Mouse (Mus musculus) v-Abl transformed pro-B cells (cell line): ENCODE measurements around the gene Aff1.

ENCODE experiments used
- in situ Hi-C, 2 experiments: fragments of 400-800 bp; cut with MboI; formaldehyde crosslinking; loops; one replicate each; pipeline ENCODE4 v1.15.1; 2025; ENCODE audit not compliant: unreplicated experiment in 2 of 2

Aff1 gene

DNA sequence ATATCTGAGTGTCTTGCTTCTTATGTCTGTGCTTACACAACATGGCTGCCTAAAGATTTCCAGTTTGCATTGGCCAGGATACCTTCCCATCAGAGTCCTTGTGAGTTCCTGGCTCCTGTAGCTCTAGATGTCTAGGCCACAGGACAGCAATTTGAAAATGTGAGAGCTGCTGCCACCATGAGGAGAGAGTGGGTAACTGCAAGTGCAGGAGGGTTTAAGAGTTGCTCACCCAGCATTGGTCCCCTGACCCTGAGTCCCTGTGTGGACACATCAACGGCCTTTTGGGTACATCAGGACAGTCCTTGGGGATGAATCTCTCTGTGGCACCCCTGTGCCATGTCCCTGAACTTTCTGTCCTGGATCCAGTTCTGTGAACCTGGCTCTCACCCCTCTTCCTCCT, 125.6 kb downstream of the Aff1 start:
- in situ Hi-C loops, result loop anchor here in 1 of 2 experiments (10.0 kb wide), 1 partner anchor 73 kb away; no protein-coding TSS in a partner anchor

DNA sequence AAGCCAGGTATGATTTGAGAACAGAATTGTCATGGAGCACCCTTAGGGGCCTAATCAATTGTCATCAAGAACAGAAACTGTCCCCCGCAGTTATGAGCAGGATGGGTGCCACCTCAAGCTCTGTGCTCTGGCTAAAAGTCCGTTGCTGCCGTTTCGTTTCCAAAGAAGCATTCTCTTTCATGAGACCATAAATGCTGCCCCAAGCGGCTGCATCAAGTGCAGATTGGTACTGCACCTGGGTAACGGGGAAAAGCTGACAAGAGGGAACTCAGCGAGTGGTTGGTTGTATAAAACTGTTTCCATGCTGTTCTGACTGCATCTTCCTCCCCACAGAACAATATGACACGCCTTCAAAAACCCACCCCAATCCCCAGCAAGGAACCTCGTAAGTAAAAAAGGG, 126.4 kb downstream of the Aff1 start:
- in situ Hi-C loops, result loop anchor here in 1 of 2 experiments (10.0 kb wide), 1 partner anchor 74 kb away; no protein-coding TSS in a partner anchor

DNA sequence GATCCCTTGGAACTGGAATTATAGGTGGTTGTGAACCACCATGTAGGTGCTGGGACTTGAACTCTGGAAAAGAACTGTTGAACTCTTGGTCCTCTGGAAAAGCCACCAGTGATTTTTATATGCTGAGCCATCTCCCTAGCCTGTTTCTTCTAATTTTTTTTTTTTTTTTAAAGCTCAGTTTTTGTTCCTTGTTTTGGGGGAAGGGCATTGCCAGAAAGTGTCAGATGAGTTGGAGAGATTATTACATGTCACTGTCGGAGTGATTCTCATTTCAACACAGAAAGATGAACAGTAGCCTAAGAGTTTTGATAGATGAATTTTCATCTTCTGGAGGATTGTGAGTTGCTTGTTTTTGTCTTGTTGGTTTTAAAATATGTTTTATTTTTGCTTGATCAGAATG, 127.5 kb downstream of the Aff1 start:
- in situ Hi-C loops, result loop anchor here (5.0 to 10.0 kb wide), 2 partner anchors 75 to 137 kb away; no protein-coding TSS in a partner anchor

DNA sequence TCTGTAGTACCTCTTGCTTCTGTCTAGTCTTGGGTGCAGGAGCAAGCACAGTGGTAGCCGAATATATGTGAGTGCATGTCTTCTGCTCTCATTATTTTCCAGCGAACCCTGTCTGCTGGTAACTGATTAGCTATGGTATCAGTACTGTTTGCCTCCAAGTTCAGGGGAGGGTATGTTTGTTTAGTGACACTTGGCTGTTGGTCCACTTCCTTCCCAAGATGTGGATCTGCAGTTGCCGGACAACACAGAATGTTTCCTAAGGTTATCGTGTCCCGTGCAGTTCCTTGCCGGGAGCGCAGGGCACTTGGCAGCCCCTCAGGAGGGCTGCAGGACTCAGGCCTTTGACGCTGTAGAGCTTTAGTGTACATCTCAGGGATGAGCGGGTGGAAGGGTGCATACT, 128.9 kb downstream of the Aff1 start:
- in situ Hi-C loops, result loop anchor here (5.0 kb wide), 1 partner anchor 139 kb away; no protein-coding TSS in a partner anchor

DNA sequence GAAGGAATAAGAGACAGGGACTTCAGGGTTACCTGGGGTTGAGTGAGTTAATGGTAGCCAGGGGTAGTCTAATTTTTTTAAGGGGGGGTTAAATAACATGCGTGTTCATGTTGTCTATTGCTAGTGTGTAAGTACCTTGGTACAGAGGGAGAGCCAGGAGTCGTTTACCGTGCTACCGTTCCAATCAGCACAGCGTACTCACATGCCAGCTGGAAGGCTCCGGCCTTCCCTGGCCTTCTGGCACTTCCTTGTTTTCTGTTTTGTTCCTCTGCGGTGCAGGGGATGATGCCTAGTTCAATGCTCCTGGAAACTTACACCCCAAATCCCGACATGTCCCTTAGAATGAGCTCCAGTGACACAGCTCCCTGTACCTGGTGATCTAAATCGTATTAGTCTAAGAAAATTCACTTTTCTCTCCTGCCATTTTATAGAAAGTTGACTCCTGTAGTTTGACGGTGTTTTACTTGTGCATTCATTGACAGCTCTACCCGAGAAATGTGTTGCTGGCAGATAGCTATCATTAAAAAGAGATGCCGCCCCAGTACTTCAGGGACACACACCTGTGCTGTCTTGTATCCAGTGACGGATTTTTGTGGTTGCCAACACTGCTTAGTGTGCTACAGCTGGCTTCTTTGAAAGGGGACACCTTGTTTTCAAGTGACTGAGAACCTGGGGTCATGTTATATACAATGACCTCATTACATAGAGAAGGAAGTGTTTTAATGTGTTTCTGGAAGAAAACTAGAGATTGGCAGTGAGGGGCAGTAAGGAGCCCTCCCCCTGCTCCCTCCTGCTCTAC, 129.5 kb downstream of the Aff1 start:
- in situ Hi-C loops, result loop anchor here (5.0 kb wide), 1 partner anchor 139 kb away; no protein-coding TSS in a partner anchor

DNA sequence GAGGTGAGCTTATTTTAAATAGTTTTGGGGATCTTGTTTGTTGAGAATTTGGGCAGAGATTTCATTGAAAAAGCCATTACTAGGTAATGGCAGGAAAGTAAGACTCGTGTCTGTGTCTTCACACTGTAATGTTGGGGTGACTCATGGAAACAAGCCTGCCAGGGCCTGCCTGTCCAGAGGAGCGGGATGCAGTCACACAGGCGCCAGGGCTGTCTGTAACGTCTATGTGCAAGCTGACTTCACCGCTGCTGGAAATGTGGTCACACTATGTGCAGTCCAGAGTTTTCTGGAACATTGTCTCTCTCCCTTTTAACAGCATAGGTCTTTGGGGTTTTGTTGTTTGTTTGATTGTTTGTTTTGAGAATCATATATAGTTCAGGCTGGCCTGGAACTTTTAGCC, 130.8 kb downstream of the Aff1 start:
- in situ Hi-C loops, result loop anchor here (5.0 kb wide), 1 partner anchor 141 kb away; no protein-coding TSS in a partner anchor

DNA sequence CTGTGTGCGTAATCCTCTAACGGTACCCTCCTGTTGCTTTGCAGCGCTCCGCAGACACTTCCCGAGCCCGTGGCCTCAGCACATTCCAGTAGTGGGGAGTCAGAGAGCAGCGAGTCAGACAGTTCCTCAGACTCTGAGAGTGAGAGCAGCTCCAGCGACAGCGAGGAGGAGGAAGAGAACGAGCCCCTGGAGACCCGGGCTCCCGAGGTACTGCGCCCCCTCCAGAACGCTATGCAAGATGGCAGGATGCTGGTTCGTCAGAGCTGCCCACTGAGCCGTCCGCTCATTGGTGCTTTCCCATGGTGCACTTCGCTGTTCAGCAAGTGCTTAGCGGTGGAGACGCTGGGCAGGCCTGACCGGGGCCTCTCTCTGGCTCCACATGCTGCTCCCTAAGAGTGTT, 136.1 kb downstream of the Aff1 start:
- in situ Hi-C loops, result no loop called here

DNA sequence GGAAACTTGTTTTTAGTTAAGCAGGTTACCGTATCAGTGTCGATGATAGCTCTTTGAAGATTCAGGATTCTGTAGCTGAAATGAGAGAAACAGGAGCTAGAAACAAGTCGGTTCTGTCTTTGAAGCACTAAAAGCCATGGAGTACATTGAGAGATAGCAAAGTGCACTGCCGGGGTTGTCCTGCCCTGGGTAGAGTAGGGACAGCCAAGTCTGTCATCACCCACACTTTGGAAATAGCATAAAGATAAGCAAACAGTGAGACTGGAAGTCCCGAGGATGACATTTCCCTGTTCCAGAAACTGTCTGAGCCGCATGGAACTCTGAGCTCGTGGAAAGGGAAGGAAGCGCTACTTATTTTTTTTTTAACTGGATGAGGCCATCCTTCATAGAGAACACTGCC, 136.6 kb downstream of the Aff1 start:
- in situ Hi-C loops, result no loop called here

DNA sequence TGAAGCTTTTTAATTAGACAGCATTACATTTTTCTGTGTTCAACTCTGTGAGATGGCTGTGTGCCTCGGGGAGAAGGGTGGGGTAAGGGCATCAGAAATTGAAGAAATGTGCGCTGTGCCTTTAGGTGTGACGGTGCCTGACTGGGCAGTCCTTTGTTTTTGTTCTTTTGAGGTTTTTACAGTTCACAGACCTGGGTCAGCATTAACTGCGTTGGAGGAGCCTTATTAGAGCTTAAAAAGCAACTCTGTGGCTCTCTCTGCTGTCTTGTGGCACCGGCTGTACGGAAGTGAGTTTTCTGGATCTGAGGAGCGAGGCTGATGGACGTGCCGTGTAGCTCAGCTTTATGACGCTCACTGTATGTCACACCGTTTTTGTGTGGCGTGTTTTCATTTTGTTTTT, 137.0 kb downstream of the Aff1 start:
- in situ Hi-C loops, result no loop called here

DNA sequence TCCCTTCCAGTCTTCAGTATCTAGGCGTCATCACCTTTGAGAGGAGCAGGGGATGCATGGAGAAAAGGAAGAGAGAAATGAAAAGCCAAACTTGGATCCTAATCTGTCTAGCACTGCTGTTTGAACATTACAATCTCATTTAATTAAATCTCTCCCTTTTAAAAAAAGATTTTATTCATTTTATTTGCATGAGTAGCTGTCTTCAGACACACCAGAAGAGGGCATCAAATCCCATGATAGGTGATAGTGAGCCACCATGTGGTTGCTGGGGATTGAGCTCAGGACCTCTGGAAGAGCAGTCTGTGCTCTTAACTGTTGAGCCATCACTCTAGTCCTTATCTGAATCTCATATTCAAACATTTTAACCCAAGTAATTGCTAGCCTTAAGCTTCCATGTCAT, 138.7 kb downstream of the Aff1 start:
- in situ Hi-C loops, result no loop called here

DNA sequence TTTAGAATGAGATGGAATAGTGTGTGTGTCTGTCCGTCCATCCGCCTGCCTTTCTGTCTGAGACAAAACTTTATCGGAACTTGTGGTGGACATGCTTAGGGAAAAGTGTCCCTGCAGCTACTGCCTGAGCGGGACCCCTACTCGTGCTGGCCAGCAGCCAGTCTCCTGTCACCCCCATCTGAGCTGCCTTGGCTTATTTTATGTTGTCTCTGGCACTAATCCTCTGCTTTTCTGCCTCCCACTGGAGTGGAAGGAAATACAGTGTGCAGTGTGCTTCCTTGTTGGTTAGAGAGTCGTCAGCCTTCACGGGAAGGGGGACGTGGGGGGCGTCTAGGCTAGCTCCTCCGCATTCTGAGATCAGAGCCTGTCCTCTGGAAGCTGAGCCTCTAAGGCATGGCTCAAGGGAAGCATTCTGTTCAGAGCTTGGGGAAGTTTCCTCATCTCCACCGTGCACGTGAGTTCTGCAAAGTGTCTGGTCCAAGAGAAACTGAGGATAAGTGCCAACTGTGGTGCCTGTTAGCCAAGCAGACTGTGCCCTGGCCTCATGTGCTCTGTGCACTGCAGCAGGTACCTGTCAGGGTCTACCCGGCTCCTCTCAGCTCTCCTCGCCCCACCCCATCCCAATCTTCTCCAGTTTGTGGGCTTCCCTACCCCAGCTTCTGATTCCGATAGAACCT, 143.4 kb downstream of the Aff1 start:
- in situ Hi-C loops, result no loop called here

DNA sequence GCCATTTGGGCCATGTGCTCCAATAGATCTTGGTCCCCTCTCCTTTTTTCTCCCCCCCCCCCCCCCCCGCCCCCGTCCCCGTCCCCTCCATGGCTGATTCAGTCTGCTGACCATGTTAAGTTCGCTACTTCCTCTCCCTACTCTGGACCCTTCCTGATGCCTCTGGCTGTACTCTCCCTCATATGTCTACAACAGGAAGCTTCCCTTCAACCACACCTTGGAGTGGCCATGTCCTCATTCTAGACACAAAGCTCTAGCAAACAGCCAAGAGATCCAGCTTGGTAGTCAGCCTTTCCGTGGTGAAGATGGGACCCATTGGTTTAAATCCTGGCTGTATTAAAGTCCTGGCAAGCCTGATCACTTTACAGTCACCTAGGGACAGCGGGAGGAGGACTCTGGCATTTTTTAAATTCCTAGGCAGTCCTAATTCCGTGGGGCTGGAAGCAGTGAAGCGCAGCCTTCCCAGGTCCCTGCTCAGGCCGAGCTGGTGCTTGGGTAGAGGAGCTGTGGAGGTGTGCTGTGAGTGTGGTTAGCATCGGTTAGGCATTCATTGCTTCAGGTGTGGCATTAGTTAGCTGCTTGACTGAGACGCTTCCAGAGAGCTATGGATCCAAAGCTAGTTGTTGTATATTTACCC, 144.1 kb downstream of the Aff1 start:
- in situ Hi-C loops, result no loop called here

DNA sequence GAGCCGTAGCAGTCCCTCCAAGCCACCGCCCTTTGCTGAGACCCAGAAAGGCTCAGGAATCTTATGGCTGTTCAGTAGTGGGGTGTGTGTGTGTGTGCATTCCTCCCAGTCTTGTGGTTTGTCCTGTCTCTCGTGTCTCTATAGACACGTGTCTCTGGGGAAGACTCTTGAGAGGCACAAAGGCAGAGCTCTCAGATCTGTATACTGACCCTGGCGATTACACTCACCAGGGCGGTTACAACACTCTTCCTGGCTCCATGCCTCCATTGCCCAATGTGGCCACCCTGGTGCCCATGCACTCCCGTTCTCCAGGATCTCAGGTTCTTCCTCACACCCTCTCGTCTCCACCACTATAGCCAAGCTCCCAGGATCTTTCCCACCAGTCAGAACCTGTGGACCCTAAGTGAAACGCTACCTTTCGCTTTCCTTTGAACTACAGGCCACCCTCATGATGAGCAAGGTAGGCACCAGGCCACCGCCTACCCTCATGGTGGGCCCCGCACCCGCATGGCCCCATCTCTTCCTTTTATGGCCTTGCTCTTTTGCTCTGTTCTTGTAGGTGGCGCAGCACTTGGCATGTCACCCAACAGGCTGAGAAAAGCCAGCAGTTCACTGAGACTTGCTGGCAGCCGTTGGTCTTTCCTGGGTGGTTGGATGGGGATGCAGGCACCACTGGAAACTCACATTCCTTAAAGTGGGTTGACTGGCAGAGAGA, 146.5 kb downstream of the Aff1 start:
- in situ Hi-C loops, result no loop called here

DNA sequence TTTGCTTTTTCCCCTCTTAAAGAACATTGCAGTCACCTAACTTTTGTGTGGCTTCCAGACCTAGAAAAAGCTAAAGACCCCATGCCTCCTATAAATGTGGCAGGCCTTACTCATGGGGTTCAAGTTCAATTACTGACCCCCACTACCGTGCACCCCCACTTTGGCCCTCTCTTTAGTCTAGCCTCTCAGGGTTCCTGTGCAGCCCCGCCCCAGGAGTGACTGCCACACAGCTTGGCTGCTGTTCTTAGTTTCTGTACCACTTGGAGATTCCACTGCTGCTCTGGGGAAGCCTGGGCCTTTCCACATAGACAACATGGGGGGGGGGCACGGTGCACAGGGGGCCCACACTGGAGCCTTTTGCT, 147.1 kb downstream of the Aff1 start:
- in situ Hi-C loops, result no loop called here

DNA sequence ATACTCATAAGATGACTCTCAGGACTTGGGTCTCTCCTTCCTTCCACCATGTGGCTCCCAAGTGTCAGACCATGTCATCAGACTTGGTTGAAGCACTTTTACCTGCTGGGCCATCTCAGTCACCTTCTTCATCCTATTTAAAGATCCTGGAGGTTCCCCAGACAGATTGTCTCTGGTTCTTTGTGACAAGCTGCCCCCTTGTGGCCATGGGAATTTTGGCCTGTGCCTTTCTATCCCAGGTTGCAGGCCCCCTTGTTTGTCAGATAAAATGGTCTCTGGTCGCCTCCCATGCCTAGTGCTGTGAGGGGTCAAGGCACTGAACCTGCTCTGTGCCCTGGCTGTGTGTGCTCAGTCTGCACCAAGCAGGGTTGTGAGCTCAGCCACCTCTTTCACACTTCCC, 151.8 kb downstream of the Aff1 start:
- in situ Hi-C loops, result no loop called here

DNA sequence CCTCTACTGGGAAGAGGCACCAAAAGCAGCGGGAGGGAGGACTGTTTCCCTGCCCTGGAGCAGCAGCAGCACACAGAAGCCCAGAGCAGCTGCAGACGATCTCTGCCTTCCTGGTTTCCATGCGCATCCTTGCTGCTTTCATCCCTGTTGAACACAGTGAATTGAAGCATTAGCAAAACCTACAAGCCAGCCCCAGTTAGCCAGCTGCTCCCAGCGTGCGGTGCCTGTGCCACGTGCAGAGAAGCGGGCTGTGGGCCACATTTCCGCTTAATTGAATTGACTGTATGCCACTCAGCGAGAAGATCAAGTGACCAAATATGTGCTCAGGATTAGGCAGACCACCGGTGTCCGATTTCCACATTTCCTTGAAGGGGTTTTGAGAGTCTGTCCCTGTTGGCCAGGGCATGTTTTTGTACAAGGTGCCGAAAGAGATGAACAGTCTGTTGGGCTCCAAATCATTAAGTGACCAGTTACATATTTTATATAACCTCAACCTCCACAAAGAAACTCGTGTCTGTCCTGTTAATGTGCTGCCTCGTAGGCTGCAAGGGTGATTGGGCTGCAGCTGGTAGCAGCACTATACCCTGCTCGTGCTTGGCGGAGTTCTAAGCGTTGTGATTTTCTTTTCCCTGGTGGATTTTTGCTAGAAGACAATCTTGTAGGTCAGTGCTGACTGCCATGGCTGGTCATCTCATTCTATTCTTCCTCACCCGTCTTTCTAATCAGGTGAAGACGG, 153.4 kb downstream of the Aff1 start:
- in situ Hi-C loops, result no loop called here

DNA sequence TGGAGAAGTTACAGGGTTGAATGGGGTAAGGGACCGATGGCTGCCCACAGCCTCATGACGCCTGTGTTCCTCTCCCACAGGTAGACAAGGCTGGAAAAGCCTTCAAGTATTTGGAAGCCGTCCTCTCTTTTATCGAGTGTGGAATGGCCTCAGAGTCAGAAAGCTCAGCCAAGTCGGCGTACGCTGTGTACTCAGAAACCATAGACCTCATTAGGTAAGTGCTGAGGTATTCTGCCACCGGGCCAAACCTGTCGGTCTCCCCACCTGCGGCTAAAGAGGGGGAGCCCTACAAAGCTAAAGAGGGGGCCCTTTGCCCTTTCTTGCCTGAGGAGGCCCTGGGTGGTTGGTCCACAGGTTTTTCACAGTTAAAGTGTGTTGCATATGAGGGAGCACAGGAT, 154.0 kb downstream of the Aff1 start:
- in situ Hi-C loops, result no loop called here

DNA sequence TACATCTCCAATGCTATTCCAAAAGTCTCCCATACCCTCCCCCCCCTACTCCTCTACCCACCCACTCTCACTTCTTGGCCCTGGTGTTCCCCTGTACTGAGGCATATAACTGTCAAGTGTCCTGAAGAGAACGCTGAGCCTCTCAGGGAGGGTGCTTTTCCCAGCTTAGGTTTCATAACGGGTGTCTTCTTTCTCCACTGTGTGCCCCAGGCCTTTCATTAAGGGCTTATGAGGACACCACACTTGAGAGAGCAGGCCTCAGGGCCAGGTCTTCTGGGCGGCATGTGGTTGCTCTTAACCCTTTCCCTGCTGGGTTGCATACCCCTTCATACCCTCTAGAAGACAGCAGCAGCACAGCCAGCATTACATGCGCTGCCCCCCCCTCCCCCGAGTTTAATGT, 154.4 kb downstream of the Aff1 start:
- in situ Hi-C loops, result no loop called here

DNA sequence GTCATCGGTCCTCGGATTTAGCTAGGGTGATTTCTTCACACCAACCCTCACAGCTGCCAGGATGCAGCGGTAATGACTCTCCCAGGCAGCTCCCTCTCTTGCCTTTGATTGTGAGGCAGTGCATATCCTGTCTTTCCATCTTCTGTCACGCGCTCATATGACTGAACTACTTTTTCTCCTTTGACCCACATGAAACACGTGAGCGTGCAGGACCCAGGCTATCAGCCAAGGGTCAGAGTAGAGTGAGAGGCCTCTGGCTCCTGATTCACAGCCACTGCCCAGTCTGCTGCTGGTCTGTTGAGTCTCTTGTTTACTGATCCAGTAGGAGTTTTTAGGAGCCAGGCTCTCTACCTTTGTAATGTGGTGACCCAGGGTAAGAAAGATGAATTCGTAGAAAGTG, 156.4 kb downstream of the Aff1 start:
- in situ Hi-C loops, result no loop called here
